Mouse (Mus musculus) spleen, adult 12 weeks (tissue): Measurements from ENCODE around the gene Mb.

ENCODE experiments used
- DNase-seq: peaks from one replicate; pipeline ENCODE4 v3.0.0; 2022; ENCODE audit warnings: low spot score

Mb gene

GRCm38 (mm10) chr15:77027117-77027516, 23.4 kb downstream of the Mb start:
- no peak for DNase-seq

- no peak for DNase-seq
These were observed 24.4 kb downstream of the Mb start for GRCm38 (mm10) chr15:77025884-77026583.

GRCm38 (mm10) chr15:77022401-77022957, 28.0 kb downstream of the Mb start:
- no peak for DNase-seq

GRCm38 (mm10) chr15:77021851-77022250, 28.6 kb downstream of the Mb start:
- DNase-seq: no peak

GRCm38 (mm10) chr15:77021056-77021455, 29.4 kb downstream of the Mb start:
- DNase-seq: no peak

GRCm38 (mm10) chr15:77020136-77020535, 30.3 kb downstream of the Mb start:
- DNase-seq: no peak

GRCm38 (mm10) chr15:77019533-77019932, 30.9 kb downstream of the Mb start:
- DNase-seq: no peak

GRCm38 (mm10) chr15:77018740-77019340, 31.6 kb downstream of the Mb start:
- DNase-seq: no peak

GRCm38 (mm10) chr15:77017897-77018296, 32.6 kb downstream of the Mb start:
- DNase-seq: no peak

GRCm38 (mm10) chr15:77016509-77016908, 34.0 kb downstream of the Mb start:
- DNase-seq: no peak

- no peak for DNase-seq
These were observed 35.5 kb downstream of the Mb start for GRCm38 (mm10) chr15:77014985-77015384.

- no peak for DNase-seq
These were observed 36.0 kb downstream of the Mb start for GRCm38 (mm10) chr15:77014431-77014830.

- DNase-seq: no peak
These were observed 36.7 kb downstream of the Mb start for GRCm38 (mm10) chr15:77013753-77014241.

GRCm38 (mm10) chr15:77008851-77009250, 41.6 kb downstream of the Mb start:
- DNase-seq: no peak

GRCm38 (mm10) chr15:77003868-77004215, 46.6 kb downstream of the Mb start:
- DNase-seq: no peak

GRCm38 (mm10) chr15:77003173-77003867, 47.1 kb downstream of the Mb start:
- DNase-seq: no peak

- no peak for DNase-seq
These were observed 51.4 kb downstream of the Mb start for GRCm38 (mm10) chr15:76998878-76999588.

GRCm38 (mm10) chr15:76998048-76998447, 52.4 kb downstream of the Mb start:
- DNase-seq: no peak

GRCm38 (mm10) chr15:76994413-76994812, 56.1 kb downstream of the Mb start:
- no peak for DNase-seq

GRCm38 (mm10) chr15:76987542-76988094, 62.9 kb downstream of the Mb start:
- DNase-seq: no peak

- DNase-seq: no peak
These were observed 63.3 kb downstream of the Mb start for GRCm38 (mm10) chr15:76987137-76987536.

GRCm38 (mm10) chr15:76982745-76983144, 67.7 kb downstream of the Mb start:
- DNase-seq: no peak
